Mouse (Mus musculus) heart, adult 9 months (tissue): ENCODE data around the gene 3110082I17Rik.

Source experiments
- DNase-seq, 2 experiments: peaks; one replicate each; pipeline ENCODE4 v3.0.0; 2022; ENCODE audit warnings: low spot score in 2 of 2

The 3110082I17Rik gene

GRCm38 (mm10) chr5:139327634-139328020 lies 132.7 kb downstream of the 3110082I17Rik start:
- DNase-seq: no peak

GRCm38 (mm10) chr5:139326986-139327633 lies 133.2 kb downstream of the 3110082I17Rik start:
- no peak for DNase-seq

- no peak for DNase-seq
These were observed 134.1 kb downstream of the 3110082I17Rik start for GRCm38 (mm10) chr5:139326111-139326696.

GRCm38 (mm10) chr5:139325395-139325966 lies 134.8 kb downstream of the 3110082I17Rik start, which contains the start of gene Adap1:
Gene Adap1 (minus strand): TSS chr5:139325622.
- DNase-seq: peak; percentile 42 to 47

GRCm38 (mm10) chr5:139324691-139325394 lies 135.5 kb downstream of the 3110082I17Rik start:
- DNase-seq: peak in 1 of 2 experiments; percentile 24

- DNase-seq: no peak
These were observed 136.3 kb downstream of the 3110082I17Rik start for GRCm38 (mm10) chr5:139324045-139324491.

GRCm38 (mm10) chr5:139323260-139323924 lies 136.9 kb downstream of the 3110082I17Rik start:
- no peak for DNase-seq

- DNase-seq: no peak
These were observed 139.0 kb downstream of the 3110082I17Rik start for GRCm38 (mm10) chr5:139321331-139321730.

- DNase-seq: no peak
These were observed 139.9 kb downstream of the 3110082I17Rik start for GRCm38 (mm10) chr5:139320424-139320823.

- DNase-seq: no peak
These were observed 142.4 kb downstream of the 3110082I17Rik start for GRCm38 (mm10) chr5:139317751-139318504.

GRCm38 (mm10) chr5:139316982-139317675 lies 143.2 kb downstream of the 3110082I17Rik start:
- no peak for DNase-seq

- DNase-seq: no peak
These were observed 145.2 kb downstream of the 3110082I17Rik start for GRCm38 (mm10) chr5:139314941-139315642.

- no peak for DNase-seq
These were observed 146.8 kb downstream of the 3110082I17Rik start for GRCm38 (mm10) chr5:139313536-139313935.

- no peak for DNase-seq
These were observed 148.5 kb downstream of the 3110082I17Rik start for GRCm38 (mm10) chr5:139311822-139312221.

- DNase-seq: no peak
These were observed 149.8 kb downstream of the 3110082I17Rik start for GRCm38 (mm10) chr5:139310477-139310876.

GRCm38 (mm10) chr5:139309946-139310345 lies 150.4 kb downstream of the 3110082I17Rik start:
- no peak for DNase-seq
